Mouse (Mus musculus): Measurements from ENCODE around the gene Edc3.

DNA sequence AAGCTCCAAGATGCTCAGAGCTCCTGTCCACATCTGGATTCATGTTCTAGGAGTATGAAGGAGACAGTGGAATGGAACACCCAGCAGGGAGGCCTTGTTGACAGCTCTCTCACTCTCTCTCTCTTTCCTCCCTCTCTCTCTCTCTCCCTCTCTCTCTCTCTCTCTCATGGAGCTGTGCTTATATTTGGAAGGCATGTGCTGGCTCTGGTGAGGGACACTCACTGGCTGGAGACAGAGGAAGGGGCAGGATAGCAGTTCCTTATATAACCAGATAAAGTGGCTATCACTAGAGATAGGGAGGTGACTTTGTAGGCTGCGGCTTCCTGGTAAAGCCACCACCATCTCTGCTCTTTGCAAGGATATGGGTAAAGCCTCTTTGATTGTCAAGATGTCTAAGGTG lies 61.9 kb downstream of the Edc3 start:
- TF ChIP-seq CTCF (IDR thresholded peaks at IDR 0.05; ENCODE audit: low read depth) (no peak), EP300 (IDR thresholded peaks at IDR 0.05; ENCODE audit: low read depth) (no peak)

Data from liver, embryonic 14.5 days (tissue).